Mouse (Mus musculus) midbrain, embryonic 13.5 days (tissue): Measurements from ENCODE around the gene Cacna1f. TPM values are rescaled to one million over a fixed set of nuclear protein-coding genes. Genes with fewer than 3 reads are reported as not detected.

ENCODE experiments used
- ATAC-seq: fragments of 200-750 bp; cut with Nextera tagmentation; 2 replicates; pipeline ENCODE4 v1.8.0; 2017; ENCODE audit warnings: mild to moderate bottlenecking, moderate TSS enrichment, moderate library complexity
- H3K27ac ChIP-seq: fragments of 300-500 bp; sonication (generic); 2 replicates; pipeline ENCODE4 v1.5.1; 2015; ENCODE audit warnings: inconsistent platforms, mild to moderate bottlenecking, moderate library complexity
- H3K27me3 ChIP-seq: fragments of 300-500 bp; sonication (generic); 2 replicates; pipeline ENCODE4 v1.6.1; 2015; ENCODE audit warnings: mild to moderate bottlenecking, inconsistent platforms
- H3K36me3 ChIP-seq: fragments of 300-500 bp; sonication (generic); 2 replicates; pipeline ENCODE4 v1.6.1; 2015; ENCODE audit warnings: mild to moderate bottlenecking, inconsistent platforms
- H3K4me1 ChIP-seq: fragments of 300-500 bp; sonication (generic); replicated peaks from 2 replicates; pipeline ENCODE4 v1.6.1; 2015; ENCODE audit warnings: inconsistent platforms
- H3K4me2 ChIP-seq: fragments of 300-500 bp; sonication (generic); replicated peaks from 2 replicates; pipeline ENCODE4 v1.6.1; 2015; ENCODE audit warnings: moderate library complexity, mild to moderate bottlenecking, inconsistent platforms
- H3K4me3 ChIP-seq: fragments of 300-500 bp; sonication (generic); replicated peaks from 2 replicates; pipeline ENCODE4 v1.5.1; 2015; ENCODE audit warnings: mild to moderate bottlenecking, inconsistent platforms
- H3K9ac ChIP-seq: fragments of 300-500 bp; sonication (generic); replicated peaks from 2 replicates; pipeline ENCODE4 v1.6.1; 2015; ENCODE audit warnings: mild to moderate bottlenecking, inconsistent platforms
- H3K9me3 ChIP-seq: fragments of 300-500 bp; sonication (generic); 2 replicates; pipeline ENCODE4 v1.6.1; 2016; ENCODE audit warnings: mild to moderate bottlenecking, inconsistent platforms
- WGBS: fragments of 180-500 bp; shearing (Covaris S2); methylation state at CpG from one replicate; pipeline ENCODE4 v1.1.7; 2015; 5-methylcytosine and 5-hydroxymethylcytosine counted together
- polyA plus RNA-seq: library from polyadenylated mRNA; unstranded; fragments of >200 nt; fragmentation: Nextera tagmentation; extraction: Ambion mirVana; gene quantifications from 2 replicates; pipeline ENCODE4 v1.2.1, GENCODE M21; 2015

Cacna1f gene
- polyA plus RNA-seq, 1 experiment from 2014 or later, result 0.17 TPM

DNA sequence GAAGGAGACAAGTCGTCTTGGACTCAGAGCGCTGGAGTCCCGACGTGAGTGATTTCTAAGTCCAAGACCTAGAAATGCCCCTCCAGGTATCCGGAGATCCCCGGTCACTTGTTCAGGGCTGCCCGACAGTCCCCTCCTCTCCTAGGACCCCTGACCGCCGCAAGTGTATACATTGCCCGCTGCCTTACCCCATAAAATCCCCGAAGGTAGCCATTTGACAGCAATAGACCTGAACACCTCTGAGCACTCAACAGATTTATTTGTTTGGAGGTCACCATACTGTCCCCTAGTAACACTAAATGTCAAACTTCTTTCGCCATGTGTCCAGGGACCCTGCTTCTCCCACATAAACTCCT lies 73.2 kb downstream of the Cacna1f start:
- peak overlapping the region; percentile 28 for H3K4me3 ChIP-seq

DNA sequence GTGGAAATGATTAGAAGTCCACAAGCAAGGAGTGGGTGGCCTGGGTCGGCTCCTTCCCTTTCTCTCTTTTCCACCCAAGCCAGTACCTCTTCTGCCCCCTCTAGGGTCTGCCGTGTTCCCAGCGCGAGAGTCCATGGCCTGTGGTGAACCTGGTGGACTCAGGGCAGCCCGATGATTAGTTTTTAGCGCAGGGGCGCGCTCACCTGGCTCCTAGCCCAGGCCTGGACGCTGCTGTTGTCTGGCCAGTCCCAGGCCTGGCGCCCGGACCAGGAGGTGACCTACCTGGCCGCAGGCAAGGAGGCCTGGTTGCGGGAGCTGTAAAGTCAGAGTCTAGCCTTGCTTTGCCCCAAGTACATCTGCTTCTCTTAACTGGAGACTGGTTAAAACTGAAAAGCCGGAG lies 74.0 kb downstream of the Cacna1f start, which contains the start of gene Magix:
Magix (minus strand) TSS at position 388 of the 400 bp plus-strand sequence.
- ATAC-seq, result 0 out of 2 replicates have a peak, but pooled peaks have one; percentile 9
- H3K9me3 ChIP-seq, result no peaks in the 10 kb centered on the region
- WGBS, result 75% methylated on average over 14 of the region's 14 CpGs
- H3K27me3 ChIP-seq, result no peaks in the 10 kb centered on the region
- H3K9ac ChIP-seq, result no peak within 1 kb of the TSS
- H3K4me1 ChIP-seq, result no peaks in the 10 kb centered on the region
- peak within 1 kb of the TSS; percentile 28 for H3K4me3 ChIP-seq
- peak within 1 kb of the TSS; percentile 49 for H3K4me2 ChIP-seq
- no peaks in the 10 kb centered on the region for H3K36me3 ChIP-seq
- no peak within 1 kb of the TSS for H3K27ac ChIP-seq

More for the DNA sequence above, 73.2 kb downstream of the Cacna1f start:
- Histone ChIP-seq H3K4me1 (no peaks in the 10 kb centered on the region), H3K27ac (no peak overlapping the region), H3K4me2 (peak overlapping the region; percentile 49), H3K9ac (no peak overlapping the region; the same call in 1 of the 2 replicates), H3K27me3 (no peaks in the 10 kb centered on the region), H3K9me3 (no peaks in the 10 kb centered on the region), H3K36me3 (no peaks in the 10 kb centered on the region)
- 32% methylated on average over 12 of the region's 12 CpGs for WGBS
- peak; percentile 69; the same call in 1 of the 2 replicates for ATAC-seq

Other genes with a start within 250 kb of the Cacna1f start
- gene Usp27x, start 231.3 kb upstream of the Cacna1f start, polyA plus RNA-seq, result 1.6 and 1.9 TPM in 2 replicates
- 0.11 and 0.30 TPM in 2 replicates for gene Foxp3, start 33.4 kb upstream of the Cacna1f start, polyA plus RNA-seq
- 4.3 and 5.1 TPM in 2 replicates for gene Ppp1r3f, start 32.8 kb upstream of the Cacna1f start, polyA plus RNA-seq
- gene Ccdc22, start 1.6 kb upstream of the Cacna1f start, polyA plus RNA-seq, result 30.4 and 30.8 TPM in 2 replicates
- 87.9 and 88.4 TPM in 2 replicates for gene Syp, start 31.4 kb downstream of the Cacna1f start, polyA plus RNA-seq
- 1.1 and 1.2 TPM in 2 replicates for gene Prickle3, start 50.2 kb downstream of the Cacna1f start, polyA plus RNA-seq
- gene Plp2, start 64.3 kb downstream of the Cacna1f start, polyA plus RNA-seq, result 20.3 and 22.2 TPM in 2 replicates
- 0.06 and 0.09 TPM in 2 replicates for gene Magix, start 74.2 kb downstream of the Cacna1f start, polyA plus RNA-seq
- gene Gpkow, start 90.0 kb downstream of the Cacna1f start, polyA plus RNA-seq, result 45.1 and 45.6 TPM in 2 replicates
- gene Wdr45, start 107.2 kb downstream of the Cacna1f start, polyA plus RNA-seq, result 31.8 and 34.9 TPM in 2 replicates
- not detected in 2 replicates for gene Gm45208, start 115.2 kb downstream of the Cacna1f start, polyA plus RNA-seq
- gene Praf2, start 121.4 kb downstream of the Cacna1f start, polyA plus RNA-seq, result 110 and 111 TPM in 2 replicates
- 46.0 and 51.0 TPM in 2 replicates for gene Ccdc120, start 143.8 kb downstream of the Cacna1f start, polyA plus RNA-seq
- gene Tfe3, start 155.5 kb downstream of the Cacna1f start, polyA plus RNA-seq, result 25.3 and 30.4 TPM in 2 replicates
- gene Gripap1, start 182.7 kb downstream of the Cacna1f start, polyA plus RNA-seq, result 76.5 and 81.7 TPM in 2 replicates
- gene Kcnd1, start 215.2 kb downstream of the Cacna1f start, polyA plus RNA-seq, result 1.4 and 2.1 TPM in 2 replicates
- gene Otud5, start 234.3 kb downstream of the Cacna1f start, polyA plus RNA-seq, result 46.4 and 53.2 TPM in 2 replicates